Mouse (Mus musculus): ENCODE results near the gene Bud31.
"Not testable (repeated sequence)": the region's sequence is repeated elsewhere in the genome, so short reads cannot be mapped to it uniquely, and the experiment has no call there.

Gene Bud31

GRCm38 (mm10) chr5:145126580-145126979 lies 13.6 kb upstream of the Bud31 start:
- no peak for DNase-seq (ENCODE audit: low read depth in 1 of 2, low spot score in 2 of 2)

- DNase-seq (ENCODE audit: low read depth in 1 of 2, low spot score in 2 of 2): no peak
These were observed 11.0 kb upstream of the Bud31 start for GRCm38 (mm10) chr5:145129124-145129523.

- DNase-seq (ENCODE audit: low read depth in 1 of 2, low spot score in 2 of 2): not testable (repeated sequence)
These were observed 10.4 kb upstream of the Bud31 start for GRCm38 (mm10) chr5:145129773-145130172.

- DNase-seq (ENCODE audit: low read depth in 1 of 2, low spot score in 2 of 2): no peak
These were observed 10.0 kb upstream of the Bud31 start for GRCm38 (mm10) chr5:145130191-145130590.

GRCm38 (mm10) chr5:145130995-145131394 lies 9.2 kb upstream of the Bud31 start:
- no peak for DNase-seq (ENCODE audit: low read depth in 1 of 2, low spot score in 2 of 2)

GRCm38 (mm10) chr5:145133275-145133674 lies 6.9 kb upstream of the Bud31 start:
- DNase-seq (ENCODE audit: low read depth in 1 of 2, low spot score in 2 of 2): not testable (repeated sequence)

GRCm38 (mm10) chr5:145138836-145139235 lies 1.3 kb upstream of the Bud31 start:
- DNase-seq (ENCODE audit: low read depth in 1 of 2, low spot score in 2 of 2): no peak

GRCm38 (mm10) chr5:145140611-145141010 lies 449 bp downstream of the Bud31 start:
- no peak for DNase-seq (ENCODE audit: low read depth in 1 of 2, low spot score in 2 of 2)

- no peak for DNase-seq (ENCODE audit: low read depth in 1 of 2, low spot score in 2 of 2)
These were observed 7.6 kb downstream of the Bud31 start for GRCm38 (mm10) chr5:145147748-145148147.

GRCm38 (mm10) chr5:145149294-145149693 lies 9.1 kb downstream of the Bud31 start:
- no peak for DNase-seq (ENCODE audit: low read depth in 1 of 2, low spot score in 2 of 2)

GRCm38 (mm10) chr5:145152690-145153089 lies 12.5 kb downstream of the Bud31 start:
- no peak for DNase-seq (ENCODE audit: low read depth in 1 of 2, low spot score in 2 of 2)

- DNase-seq (ENCODE audit: low read depth in 1 of 2, low spot score in 2 of 2): no peak
These were observed 21.2 kb downstream of the Bud31 start for GRCm38 (mm10) chr5:145161361-145161760.

- no peak for DNase-seq (ENCODE audit: low read depth in 1 of 2, low spot score in 2 of 2)
These were observed 24.5 kb downstream of the Bud31 start for GRCm38 (mm10) chr5:145164710-145165109.

- DNase-seq (ENCODE audit: low read depth in 1 of 2, low spot score in 2 of 2): no peak
These were observed 25.0 kb downstream of the Bud31 start for GRCm38 (mm10) chr5:145165184-145165583.

- peak; percentile 94 to 98 for DNase-seq (ENCODE audit: low read depth in 1 of 2, low spot score in 2 of 2)
These were observed 26.6 kb downstream of the Bud31 start, which contains the start of the genes Ptcd1 and Cpsf4 for GRCm38 (mm10) chr5:145166536-145167305. Gene Ptcd1 (minus strand): TSS chr5:145167108. Gene Cpsf4 (plus strand): TSS chr5:145167213.

GRCm38 (mm10) chr5:145167306-145167661 lies 27.1 kb downstream of the Bud31 start:
- no peak for DNase-seq (ENCODE audit: low read depth in 1 of 2, low spot score in 2 of 2)

GRCm38 (mm10) chr5:145178461-145178980 lies 38.4 kb downstream of the Bud31 start:
- no peak for DNase-seq (ENCODE audit: low read depth in 1 of 2, low spot score in 2 of 2)

GRCm38 (mm10) chr5:145185244-145185643 lies 45.1 kb downstream of the Bud31 start:
- no peak for DNase-seq (ENCODE audit: low read depth in 1 of 2, low spot score in 2 of 2)

- DNase-seq (ENCODE audit: low read depth in 1 of 2, low spot score in 2 of 2): no peak
These were observed 49.3 kb downstream of the Bud31 start for GRCm38 (mm10) chr5:145189416-145189815.

- no peak for DNase-seq (ENCODE audit: low read depth in 1 of 2, low spot score in 2 of 2)
These were observed 50.2 kb downstream of the Bud31 start for GRCm38 (mm10) chr5:145190373-145190772.

- DNase-seq (ENCODE audit: low read depth in 1 of 2, low spot score in 2 of 2): peak; percentile 59 to 78
These were observed 51.0 kb downstream of the Bud31 start for GRCm38 (mm10) chr5:145190875-145191798.

- no peak for DNase-seq (ENCODE audit: low read depth in 1 of 2, low spot score in 2 of 2)
These were observed 51.8 kb downstream of the Bud31 start, which contains the start of gene Atp5j2 for GRCm38 (mm10) chr5:145191962-145192361. Gene Atp5j2 (minus strand): TSS chr5:145192062.

Data from monocyte, adult 2 months (primary cell).